Mouse (Mus musculus): ENCODE results near the gene Slc16a11. TPM values are rescaled to one million over a fixed set of nuclear protein-coding genes. Genes with fewer than 3 reads are reported as not detected.

Slc16a11 gene
- polyA plus RNA-seq, 1 experiment from 2014 or later = 0.19 TPM

DNA sequence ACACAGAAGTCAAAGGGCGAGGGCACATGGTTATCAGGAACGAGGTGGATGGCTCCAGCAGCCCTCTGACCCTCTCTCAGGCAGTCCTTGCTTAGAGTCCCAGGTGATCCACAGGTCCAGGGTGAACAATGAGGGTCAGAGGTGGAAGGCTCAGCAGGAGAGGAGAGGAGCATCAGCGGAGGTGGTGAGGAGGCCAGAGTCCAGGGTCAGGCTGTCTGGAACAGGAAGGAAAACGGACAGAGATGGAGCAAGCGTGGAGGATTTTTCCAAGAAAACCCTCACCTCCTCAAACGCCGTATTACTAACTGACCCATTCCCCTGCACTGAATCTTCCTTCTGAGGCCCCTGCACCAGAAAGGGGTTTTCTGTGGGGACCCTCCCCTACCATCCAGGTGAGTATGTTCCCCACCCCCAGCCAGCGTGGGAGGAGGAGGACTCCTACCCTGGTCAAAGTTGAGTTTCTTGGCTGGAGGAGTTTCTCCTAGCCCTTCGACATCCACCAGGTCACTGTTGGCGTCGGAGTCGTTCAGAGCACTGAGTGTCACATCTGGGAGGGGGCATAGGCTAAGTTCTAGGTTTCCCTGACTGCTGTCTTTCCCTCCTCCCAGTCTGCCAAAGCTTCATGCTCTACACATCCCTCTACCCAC lies 22.8 kb downstream of the Slc16a11 start:
- no peak for DNase-seq (ENCODE audit: low spot score, missing footprints)
- 90% methylated on average over 12 of the region's 12 CpGs for WGBS
- H3K9me3 ChIP-seq (ENCODE audit: control insufficient read depth, low read length) = no peaks in the 10 kb centered on the region
- H3K4me3 ChIP-seq (ENCODE audit: low read depth, low read length) = no peak overlapping the region
- H3K36me3 ChIP-seq (ENCODE audit: control insufficient read depth, insufficient read depth, low read length) = peaks cover 6% of the 10 kb centered on the region
- H3K4me1 ChIP-seq (ENCODE audit: control insufficient read depth, insufficient read depth, low read length) = peaks cover 27% of the 10 kb centered on the region
- H3K4me2 ChIP-seq = no peak overlapping the region
- H3K9ac ChIP-seq (ENCODE audit: low read length) = no peak overlapping the region
- no peak for ATAC-seq (ENCODE audit: low FRiP score)
- no peaks in the 10 kb centered on the region for H3K27me3 ChIP-seq (ENCODE audit: control insufficient read depth, insufficient read depth, low read length)
- H3K27ac ChIP-seq (ENCODE audit: low read depth, low read length) = no peak overlapping the region

DNA sequence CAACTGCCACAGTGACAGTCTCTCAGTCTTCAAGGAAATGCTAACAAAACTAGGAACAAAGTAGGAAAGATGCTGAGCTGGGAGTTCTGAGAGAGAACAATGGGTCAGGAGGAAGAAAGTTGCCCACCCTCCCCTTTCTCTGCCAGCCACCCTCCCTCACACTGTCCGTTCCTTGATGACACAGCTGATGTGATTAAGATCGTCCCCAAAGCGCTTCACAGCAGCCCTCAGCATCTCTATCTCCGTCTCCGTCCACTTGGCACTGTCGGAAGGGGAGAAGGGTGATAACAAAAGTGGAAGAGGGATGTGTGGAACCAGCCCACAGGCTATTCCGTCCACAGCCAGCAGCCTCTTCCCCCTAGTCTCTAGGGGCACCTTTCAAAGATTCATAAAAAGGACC lies 24.2 kb downstream of the Slc16a11 start:
- 36% methylated on average over 7 of the region's 7 CpGs for WGBS
- peaks cover 30% of the 10 kb centered on the region for H3K4me1 ChIP-seq (ENCODE audit: control insufficient read depth, insufficient read depth, low read length)
- ATAC-seq (ENCODE audit: low FRiP score) (no peak), DNase-seq (ENCODE audit: low spot score, missing footprints) (peak; percentile 81)
- H3K4me3 ChIP-seq (ENCODE audit: low read depth, low read length) = peak overlapping the region; percentile 89
- H3K27me3 ChIP-seq (ENCODE audit: control insufficient read depth, insufficient read depth, low read length) = no peaks in the 10 kb centered on the region
- peak overlapping the region; percentile 83 for H3K4me2 ChIP-seq
- peak overlapping the region; percentile 82; the same call in 1 of the 2 replicates for H3K27ac ChIP-seq (ENCODE audit: low read depth, low read length)
- peak overlapping the region; percentile 71 for H3K9ac ChIP-seq (ENCODE audit: low read length)
- H3K9me3 ChIP-seq (ENCODE audit: control insufficient read depth, low read length) = no peaks in the 10 kb centered on the region
- peaks cover 6% of the 10 kb centered on the region for H3K36me3 ChIP-seq (ENCODE audit: control insufficient read depth, insufficient read depth, low read length)

DNA sequence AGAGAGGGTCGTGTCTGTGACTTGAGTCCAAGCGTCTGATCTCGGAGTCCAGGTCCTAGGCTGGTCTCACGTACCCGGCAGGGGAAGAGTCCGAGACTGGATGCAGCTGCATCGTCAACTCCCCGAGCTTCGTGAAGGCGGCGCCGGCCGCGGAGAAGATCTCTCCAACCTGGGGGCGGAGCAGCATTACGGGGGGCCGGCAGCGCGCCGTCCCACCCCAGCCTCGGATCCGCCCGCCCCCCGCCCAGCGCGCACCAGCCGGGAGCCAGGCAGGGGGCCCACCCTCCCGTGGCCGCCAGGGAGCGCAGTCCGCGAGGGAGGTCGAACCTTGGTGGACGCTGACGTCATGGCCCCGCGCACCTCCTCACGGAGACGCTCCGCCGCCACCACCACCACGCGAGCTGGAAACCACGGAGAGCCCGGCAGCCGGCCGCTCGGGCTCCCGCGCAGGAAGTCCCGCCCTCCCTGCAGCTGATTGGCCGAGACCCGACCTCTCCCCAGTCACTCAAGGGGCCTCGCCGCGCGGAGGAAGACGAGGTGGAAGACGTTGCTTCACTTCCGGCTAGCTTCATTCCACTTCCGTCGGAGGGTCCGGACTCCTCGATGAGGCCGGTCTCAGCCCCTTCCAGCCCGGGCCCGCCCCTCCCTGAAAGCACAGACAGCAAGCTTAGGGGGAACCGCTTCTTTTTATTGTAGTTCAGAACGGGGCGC lies 25.1 kb downstream of the Slc16a11 start, which contains the start of gene 0610010K14Rik:
Gene 0610010K14Rik (minus strand): TSS at position 458 of the 711 bp plus-strand sequence.
- peaks cover 26% of the 10 kb centered on the region for H3K4me1 ChIP-seq (ENCODE audit: control insufficient read depth, insufficient read depth, low read length)
- peak; percentile 93 for ATAC-seq (ENCODE audit: low FRiP score)
- WGBS = under 1% methylated on average over 63 of the region's 70 CpGs

DNA sequence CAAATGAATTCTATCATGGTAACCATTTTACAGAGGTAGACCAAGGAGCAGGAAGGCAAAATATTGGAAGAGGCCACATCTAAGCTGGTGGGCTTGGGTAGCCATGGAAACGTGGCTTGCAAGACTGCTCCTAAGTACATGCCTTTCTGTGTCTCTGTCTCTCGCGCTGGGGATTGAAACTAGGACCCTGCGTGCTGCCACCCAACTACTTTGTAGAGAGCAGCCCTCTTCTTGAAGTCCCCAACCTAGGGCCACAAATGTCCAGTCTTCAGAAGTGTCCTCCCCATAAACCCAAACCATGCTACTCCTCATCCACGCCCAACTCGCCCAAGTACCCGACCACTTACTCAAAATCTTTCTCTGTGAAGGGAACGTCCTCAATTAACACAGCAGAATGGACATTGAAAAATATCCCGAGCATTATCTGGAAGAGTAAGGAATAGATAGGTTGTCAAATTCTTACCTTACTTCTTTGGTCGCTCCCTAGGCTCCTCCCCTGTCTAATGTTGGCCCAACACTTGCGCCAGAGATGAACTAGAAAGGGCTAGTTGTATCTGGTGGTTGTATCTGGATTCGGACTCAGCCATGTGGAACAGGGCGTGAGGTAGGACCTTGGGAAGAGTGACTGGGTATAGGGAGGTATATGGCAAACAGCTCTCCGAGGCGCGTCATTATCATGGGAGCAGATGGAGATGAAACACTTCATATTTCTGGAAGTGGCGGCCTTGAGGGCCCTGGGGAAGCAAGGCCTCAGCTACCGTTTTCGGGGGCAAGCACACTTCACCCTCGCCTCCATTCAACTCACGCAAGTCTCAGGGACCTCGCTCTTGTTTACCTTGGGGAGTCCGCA lies 26.3 kb downstream of the Slc16a11 start:
- Histone ChIP-seq H3K27me3 (ENCODE audit: control insufficient read depth, insufficient read depth, low read length) (no peaks in the 10 kb centered on the region), H3K4me3 (ENCODE audit: low read depth, low read length) (peak overlapping the region; percentile 89), H3K4me1 (ENCODE audit: control insufficient read depth, insufficient read depth, low read length) (peaks cover 25% of the 10 kb centered on the region), H3K36me3 (ENCODE audit: control insufficient read depth, insufficient read depth, low read length) (peaks cover 6% of the 10 kb centered on the region), H3K9ac (ENCODE audit: low read length) (peak overlapping the region; percentile 86), H3K4me2 (peak overlapping the region; percentile 83), H3K27ac (ENCODE audit: low read depth, low read length) (peak overlapping the region; percentile 38), H3K9me3 (ENCODE audit: control insufficient read depth, low read length) (no peaks in the 10 kb centered on the region)
- DNase-seq (ENCODE audit: low spot score, missing footprints) (peak; percentile 82), ATAC-seq (ENCODE audit: low FRiP score) (no peak)
- 11% methylated on average over 23 of the region's 23 CpGs for WGBS

More for the DNA sequence above, 25.1 kb downstream of the Slc16a11 start, which contains the start of gene 0610010K14Rik:
- peak within 1 kb of the TSS; percentile 83 for H3K4me2 ChIP-seq
- no peaks in the 10 kb centered on the region for H3K27me3 ChIP-seq (ENCODE audit: control insufficient read depth, insufficient read depth, low read length)
- no peaks in the 10 kb centered on the region for H3K9me3 ChIP-seq (ENCODE audit: control insufficient read depth, low read length)
- H3K27ac ChIP-seq (ENCODE audit: low read depth, low read length) = peak within 1 kb of the TSS; percentile 82
- H3K36me3 ChIP-seq (ENCODE audit: control insufficient read depth, insufficient read depth, low read length) = peaks cover 6% of the 10 kb centered on the region
- peak within 1 kb of the TSS; percentile 89 for H3K4me3 ChIP-seq (ENCODE audit: low read depth, low read length)
- peak within 1 kb of the TSS; percentile 71 for H3K9ac ChIP-seq (ENCODE audit: low read length)
- peak; percentile 99 for DNase-seq (ENCODE audit: low spot score, missing footprints)

DNA sequence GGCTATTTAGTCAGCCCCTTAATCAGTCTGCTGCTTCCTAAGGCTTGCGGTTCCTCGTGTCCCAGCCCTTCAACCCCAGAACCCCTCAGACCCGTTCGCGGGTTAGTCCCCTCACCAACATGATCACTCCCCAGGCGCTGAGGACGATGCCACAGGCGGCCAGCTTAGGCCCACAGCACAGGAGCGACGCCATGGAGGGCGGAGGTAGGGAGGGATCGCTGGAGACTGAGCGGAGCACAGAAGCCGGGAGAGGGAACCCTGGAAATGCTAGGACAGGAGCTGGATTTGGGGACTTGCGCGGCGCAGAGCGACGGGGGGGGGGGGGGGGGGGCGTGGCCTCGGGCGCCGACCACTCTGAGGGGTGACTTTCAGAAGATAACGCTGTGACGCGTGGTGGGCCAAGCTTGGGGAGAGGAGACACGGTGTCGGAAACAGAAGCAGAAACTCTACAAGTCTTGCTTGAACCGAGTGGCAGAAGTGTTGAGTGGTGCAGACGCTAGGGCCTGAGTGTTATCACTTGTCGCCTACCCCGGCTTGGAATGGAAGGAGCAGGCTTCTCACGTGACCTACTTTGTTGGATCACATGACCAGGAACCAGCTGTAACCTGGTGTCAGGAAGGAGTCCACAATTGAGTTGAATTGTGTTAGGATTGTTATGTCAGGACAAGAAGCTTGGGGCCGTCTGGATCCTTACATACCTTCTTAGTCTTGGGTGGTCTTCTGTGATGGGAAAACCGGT lies 27.2 kb downstream of the Slc16a11 start, which contains the start of the genes Gm21988 and Rnasek:
Gene Gm21988 (minus strand): TSS at position 290 of the 739 bp plus-strand sequence.
Gene Rnasek (minus strand): TSS at position 302 of the 739 bp plus-strand sequence.
- DNase-seq (ENCODE audit: low spot score, missing footprints) (peak; percentile 99), ATAC-seq (ENCODE audit: low FRiP score) (peak; percentile 36)
- peaks cover 25% of the 10 kb centered on the region for H3K4me1 ChIP-seq (ENCODE audit: control insufficient read depth, insufficient read depth, low read length)
- no peaks in the 10 kb centered on the region for H3K9me3 ChIP-seq (ENCODE audit: control insufficient read depth, low read length)
- peak within 1 kb of the TSS; percentile 86 for H3K9ac ChIP-seq (ENCODE audit: low read length)
- peak within 1 kb of the TSS; percentile 89 for H3K4me3 ChIP-seq (ENCODE audit: low read depth, low read length)
- peaks cover 6% of the 10 kb centered on the region for H3K36me3 ChIP-seq (ENCODE audit: control insufficient read depth, insufficient read depth, low read length)
- WGBS = under 1% methylated on average over 32 of the region's 35 CpGs
- H3K27ac ChIP-seq (ENCODE audit: low read depth, low read length) = peak within 1 kb of the TSS; percentile 61
- peak within 1 kb of the TSS; percentile 83 for H3K4me2 ChIP-seq
- H3K27me3 ChIP-seq (ENCODE audit: control insufficient read depth, insufficient read depth, low read length) = no peaks in the 10 kb centered on the region

DNA sequence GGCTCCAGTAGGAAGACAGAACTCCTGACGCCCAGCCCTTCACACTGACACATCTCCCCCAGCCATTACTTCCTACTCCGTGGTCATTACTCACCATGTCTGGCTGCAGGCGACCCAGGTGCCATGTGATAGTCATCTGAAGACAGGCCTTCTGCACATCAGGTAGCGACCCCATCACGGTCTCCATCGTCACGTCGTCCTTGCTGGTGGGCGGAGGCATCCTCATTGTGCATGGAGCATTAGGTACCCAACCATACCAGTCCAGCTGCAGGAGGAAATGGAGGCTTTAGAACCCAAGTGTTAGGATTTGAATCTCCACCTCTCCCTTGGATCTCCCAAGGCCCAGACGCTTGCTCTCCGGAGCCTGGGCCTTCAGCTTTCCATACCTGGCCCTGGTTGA lies 30.0 kb downstream of the Slc16a11 start:
- Histone ChIP-seq H3K27me3 (ENCODE audit: control insufficient read depth, insufficient read depth, low read length) (no peaks in the 10 kb centered on the region), H3K9me3 (ENCODE audit: control insufficient read depth, low read length) (no peaks in the 10 kb centered on the region), H3K27ac (ENCODE audit: low read depth, low read length) (no peak overlapping the region), H3K4me1 (ENCODE audit: control insufficient read depth, insufficient read depth, low read length) (peaks cover 15% of the 10 kb centered on the region), H3K9ac (ENCODE audit: low read length) (no peak overlapping the region), H3K36me3 (ENCODE audit: control insufficient read depth, insufficient read depth, low read length) (no peaks in the 10 kb centered on the region), H3K4me3 (ENCODE audit: low read depth, low read length) (no peak overlapping the region), H3K4me2 (no peak overlapping the region)
- 75% methylated on average over 11 of the region's 11 CpGs for WGBS
- DNase-seq (ENCODE audit: low spot score, missing footprints) = no peak
- no peak for ATAC-seq (ENCODE audit: low FRiP score)

DNA sequence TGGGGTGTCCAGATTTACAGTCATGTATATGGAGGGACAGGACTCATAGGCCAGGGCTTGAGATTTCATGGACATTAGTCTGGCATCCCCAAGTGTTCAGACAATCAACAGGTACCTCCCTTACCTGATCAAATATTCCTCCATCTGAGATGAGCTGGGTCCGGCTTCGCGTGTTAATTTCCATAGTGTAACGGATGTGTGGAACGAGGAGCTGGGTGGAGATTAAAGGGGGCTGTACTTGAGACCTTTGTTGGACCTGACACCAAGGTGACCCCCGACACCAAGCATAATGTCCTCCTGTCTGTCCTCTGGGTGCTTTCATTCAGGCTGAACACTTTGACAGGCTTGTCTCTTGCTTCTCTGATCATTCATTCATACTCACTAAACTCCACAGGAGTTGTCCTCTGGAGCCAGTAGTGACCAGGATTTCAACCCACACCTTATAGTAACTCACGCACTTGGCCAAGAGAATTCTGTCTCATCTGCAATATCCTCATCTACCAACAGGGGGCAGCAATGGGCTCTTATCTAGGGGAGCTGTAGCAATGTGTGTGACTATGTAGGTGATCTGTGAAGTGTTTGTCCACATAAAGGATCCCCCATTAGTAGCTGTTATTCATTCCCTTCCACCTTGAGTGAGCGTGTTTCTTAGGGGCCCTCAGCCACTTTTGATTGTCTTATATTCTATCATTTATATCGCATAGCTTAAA lies 34.7 kb downstream of the Slc16a11 start:
- Histone ChIP-seq H3K36me3 (ENCODE audit: control insufficient read depth, insufficient read depth, low read length) (no peaks in the 10 kb centered on the region), H3K27me3 (ENCODE audit: control insufficient read depth, insufficient read depth, low read length) (no peaks in the 10 kb centered on the region), H3K27ac (ENCODE audit: low read depth, low read length) (no peak overlapping the region), H3K9ac (ENCODE audit: low read length) (no peak overlapping the region), H3K4me1 (ENCODE audit: control insufficient read depth, insufficient read depth, low read length) (no peaks in the 10 kb centered on the region), H3K4me2 (no peak overlapping the region), H3K4me3 (ENCODE audit: low read depth, low read length) (no peak overlapping the region), H3K9me3 (ENCODE audit: control insufficient read depth, low read length) (no peaks in the 10 kb centered on the region)
- DNase-seq (ENCODE audit: low spot score, missing footprints) (peak; percentile 98), ATAC-seq (ENCODE audit: low FRiP score) (no peak)
- 50% methylated on average over 9 of the region's 9 CpGs for WGBS

DNA sequence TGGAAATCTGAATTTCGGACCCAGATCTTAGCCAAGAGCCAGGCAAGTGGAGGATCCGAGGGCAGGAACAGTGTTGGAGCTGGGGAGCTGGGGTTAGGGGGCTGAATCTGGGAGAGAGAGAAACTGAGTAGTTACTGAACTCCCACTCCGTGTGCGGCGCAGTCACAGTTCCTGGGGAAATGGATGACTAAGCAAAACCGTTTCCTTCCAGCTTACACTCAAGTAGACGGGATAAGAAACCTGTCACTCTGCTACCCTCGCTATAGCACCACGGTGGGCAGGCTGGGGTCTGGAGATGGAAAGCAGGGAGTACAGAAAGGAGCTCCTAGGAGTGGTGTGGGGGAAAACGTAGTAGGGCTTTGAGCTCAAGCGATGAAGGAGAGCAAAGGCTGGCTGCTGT lies 37.6 kb downstream of the Slc16a11 start:
- H3K4me1 ChIP-seq (ENCODE audit: control insufficient read depth, insufficient read depth, low read length) = no peaks in the 10 kb centered on the region
- 75% methylated on average over 11 of the region's 11 CpGs for WGBS
- no peaks in the 10 kb centered on the region for H3K9me3 ChIP-seq (ENCODE audit: control insufficient read depth, low read length)
- H3K27me3 ChIP-seq (ENCODE audit: control insufficient read depth, insufficient read depth, low read length) = peaks cover 25% of the 10 kb centered on the region
- H3K27ac ChIP-seq (ENCODE audit: low read depth, low read length) = no peak overlapping the region
- no peak overlapping the region for H3K4me3 ChIP-seq (ENCODE audit: low read depth, low read length)
- H3K36me3 ChIP-seq (ENCODE audit: control insufficient read depth, insufficient read depth, low read length) = no peaks in the 10 kb centered on the region
- DNase-seq (ENCODE audit: low spot score, missing footprints) (no peak), ATAC-seq (ENCODE audit: low FRiP score) (no peak)
- no peak overlapping the region for H3K4me2 ChIP-seq
- no peak overlapping the region for H3K9ac ChIP-seq (ENCODE audit: low read length)
